Mouse (Mus musculus) urinary bladder, postnatal 36 days (tissue): ENCODE measurements at regions not wholly inside any gene's neighbourhood (a gene's known extent, or its start where the extent isn't known, plus 50 kb on each side); places are given as distances from the start of the nearest gene placed in this dataset.

Experiments
- DNase-seq, 2 experiments: peaks; one replicate each; pipeline ENCODE4 v3.0.0; 2022; ENCODE audit warnings: low spot score in 2 of 2, mixed read lengths in 1 of 2

DNA sequence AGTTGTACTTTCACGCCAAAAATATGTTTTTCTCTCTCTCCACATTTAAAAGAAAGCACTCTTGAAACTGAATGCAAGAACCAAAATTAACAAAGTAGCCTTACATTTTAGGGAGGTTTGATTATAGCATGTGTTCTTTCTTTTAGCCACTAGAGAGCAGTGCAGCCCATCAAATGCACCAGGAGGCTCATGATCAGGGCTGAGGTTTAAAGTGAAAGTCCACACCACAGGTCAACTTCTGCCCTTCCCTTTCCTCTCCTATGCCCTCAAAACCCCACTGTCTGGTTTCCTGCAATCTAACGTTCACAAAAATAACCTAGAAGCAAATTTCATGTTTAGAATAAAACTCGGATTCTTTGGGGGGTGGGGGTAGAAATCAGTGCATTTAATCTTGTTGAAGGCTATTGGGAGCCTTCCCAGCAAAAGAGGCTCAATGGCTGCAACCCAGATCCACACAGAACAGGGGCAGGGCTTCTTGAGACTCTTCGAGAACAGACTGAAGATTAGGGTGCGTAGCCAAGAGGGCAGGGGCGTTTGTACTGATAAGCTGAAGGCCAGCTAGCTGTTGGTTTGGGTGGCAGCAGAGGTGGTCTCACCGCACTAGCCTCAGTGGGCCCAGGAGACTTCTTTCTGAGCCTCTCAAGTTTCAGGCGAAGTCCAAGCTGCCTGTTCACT lies 59.3 kb upstream of the Zfp770 start:
- DNase-seq: peak; percentile 13 to 24

GRCm38 (mm10) chr2:114259539-114259938 lies 58.3 kb upstream of the Zfp770 start:
- DNase-seq: no peak
